Mouse (Mus musculus): ENCODE measurements around the gene Pmp22.

The Pmp22 gene

DNA sequence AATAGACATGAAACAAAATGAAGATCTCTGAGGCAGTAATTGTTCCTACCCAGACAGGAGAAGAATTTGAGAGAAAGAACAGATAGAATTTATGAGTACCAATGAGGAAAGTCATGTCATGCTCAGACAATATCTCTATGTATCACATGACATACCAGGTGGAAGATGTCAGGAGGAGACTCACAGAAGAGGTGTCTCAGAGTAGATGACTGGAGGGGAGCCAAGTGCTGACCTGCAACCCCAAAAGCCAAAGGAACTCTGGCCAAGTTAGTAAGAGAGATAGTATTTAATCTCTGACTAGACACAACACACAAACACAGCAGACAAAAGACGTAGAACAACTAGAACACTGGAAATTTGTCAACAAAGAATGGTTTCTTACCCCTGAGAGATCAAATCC is 11.5 kb upstream of the Pmp22 start:
- Histone ChIP-seq H3K27me3 (ENCODE audit: control insufficient read depth, insufficient read depth, low read length, poor library complexity, severe bottlenecking) (no peaks in the 10 kb centered on the region), H3K36me3 (ENCODE audit: control insufficient read depth, insufficient read depth, low read length, poor library complexity, severe bottlenecking) (no peaks in the 10 kb centered on the region)
- no peak for DNase-seq (ENCODE audit: low read depth, low spot score)

DNA sequence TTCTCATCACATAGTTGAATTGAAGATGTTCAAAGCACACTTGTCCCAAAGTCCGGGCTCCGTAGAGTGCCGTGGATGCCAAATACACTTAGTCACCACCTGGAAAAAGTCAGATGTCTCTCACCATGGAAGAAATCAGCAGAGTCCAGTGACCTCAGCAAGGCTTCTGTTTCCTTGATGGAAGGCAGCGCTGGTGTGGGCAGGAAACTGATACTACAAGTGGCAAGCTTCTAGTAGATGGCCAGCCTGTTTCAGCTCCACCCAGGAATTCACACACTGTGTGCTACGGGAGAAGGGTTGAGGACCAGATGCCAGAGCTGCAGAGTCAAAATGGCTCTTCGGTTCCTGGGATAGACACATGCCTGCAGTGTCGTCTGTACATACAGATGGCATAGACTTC is 9.0 kb upstream of the Pmp22 start:
- no peak for DNase-seq (ENCODE audit: low read depth, low spot score)
- H3K27me3 ChIP-seq (ENCODE audit: control insufficient read depth, insufficient read depth, low read length, poor library complexity, severe bottlenecking), result no peaks in the 10 kb centered on the region
- no peaks in the 10 kb centered on the region for H3K36me3 ChIP-seq (ENCODE audit: control insufficient read depth, insufficient read depth, low read length, poor library complexity, severe bottlenecking)

DNA sequence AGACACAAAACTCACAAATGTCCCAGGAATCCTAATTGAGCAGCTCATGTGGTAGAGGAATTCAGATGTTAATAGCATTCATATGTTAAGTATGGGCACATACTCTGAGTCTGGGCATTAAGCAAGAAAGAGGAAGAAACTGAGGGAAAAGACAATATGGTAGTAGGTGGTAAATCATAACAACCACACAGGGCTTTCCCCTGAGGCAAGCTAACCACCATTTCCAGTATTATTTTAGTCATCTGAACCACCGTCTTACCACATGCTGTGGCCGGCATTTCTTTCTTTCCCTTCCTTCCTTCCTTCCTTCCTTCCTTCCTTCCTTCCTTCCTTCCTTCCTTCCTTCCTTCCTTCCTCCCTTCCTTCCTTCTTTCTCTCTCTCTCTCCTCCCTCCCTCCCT is 6.5 kb upstream of the Pmp22 start:
- DNase-seq (ENCODE audit: low read depth, low spot score), result no peak
- Histone ChIP-seq H3K36me3 (ENCODE audit: control insufficient read depth, insufficient read depth, low read length, poor library complexity, severe bottlenecking) (no peaks in the 10 kb centered on the region), H3K27me3 (ENCODE audit: control insufficient read depth, insufficient read depth, low read length, poor library complexity, severe bottlenecking) (no peaks in the 10 kb centered on the region)

DNA sequence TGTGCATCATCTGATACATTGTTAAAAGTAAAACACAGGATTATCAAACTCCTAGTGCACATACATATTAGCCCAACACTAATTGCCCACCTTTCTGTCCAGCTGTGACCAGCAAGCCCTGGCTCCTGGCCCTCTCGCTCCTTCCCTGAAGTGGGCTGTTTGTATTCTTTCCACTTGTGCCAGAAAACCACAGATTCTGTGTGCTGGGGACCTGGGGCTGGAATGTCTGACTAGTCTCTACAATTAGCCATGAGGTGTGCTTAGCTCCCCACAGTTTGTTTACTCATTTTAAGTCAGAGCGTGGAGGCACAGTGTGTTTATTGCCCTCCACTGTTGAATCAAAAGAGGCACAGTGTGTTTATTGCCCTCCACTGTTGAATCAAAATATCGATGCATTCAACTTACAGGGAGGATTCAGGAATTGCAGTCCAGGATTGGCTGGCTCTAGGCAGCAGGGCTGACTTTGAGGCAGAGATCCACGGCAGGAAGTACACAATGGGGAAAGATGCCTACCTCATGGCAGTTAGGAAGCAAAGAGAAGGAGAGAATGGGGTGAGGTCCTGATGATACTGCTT is 5.9 kb upstream of the Pmp22 start:
- Histone ChIP-seq H3K27me3 (ENCODE audit: control insufficient read depth, insufficient read depth, low read length, poor library complexity, severe bottlenecking) (no peaks in the 10 kb centered on the region), H3K36me3 (ENCODE audit: control insufficient read depth, insufficient read depth, low read length, poor library complexity, severe bottlenecking) (no peaks in the 10 kb centered on the region)
- no peak for DNase-seq (ENCODE audit: low read depth, low spot score)

DNA sequence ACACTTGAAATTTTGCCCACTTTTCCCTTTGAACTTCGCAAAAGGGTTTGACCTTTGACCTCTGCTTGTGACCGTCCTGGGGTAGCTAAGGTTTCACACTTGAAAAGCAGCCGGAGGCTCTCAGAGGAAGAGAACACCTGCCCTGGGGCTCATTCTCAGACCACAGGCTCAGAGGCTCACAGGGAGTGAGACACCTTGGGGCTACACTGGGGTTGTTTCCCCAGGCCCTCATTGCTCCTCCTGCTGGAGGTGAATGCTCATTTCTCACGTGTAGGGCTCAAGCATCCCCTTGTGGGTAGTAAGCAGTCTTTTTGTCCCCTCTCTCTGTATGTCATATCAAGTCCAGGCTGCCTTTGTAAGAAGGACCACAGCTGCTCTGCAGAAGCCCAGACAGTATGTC is 4.5 kb upstream of the Pmp22 start:
- no peaks in the 10 kb centered on the region for H3K27me3 ChIP-seq (ENCODE audit: control insufficient read depth, insufficient read depth, low read length, poor library complexity, severe bottlenecking)
- peak; percentile 11 for DNase-seq (ENCODE audit: low read depth, low spot score)
- H3K36me3 ChIP-seq (ENCODE audit: control insufficient read depth, insufficient read depth, low read length, poor library complexity, severe bottlenecking), result no peaks in the 10 kb centered on the region

DNA sequence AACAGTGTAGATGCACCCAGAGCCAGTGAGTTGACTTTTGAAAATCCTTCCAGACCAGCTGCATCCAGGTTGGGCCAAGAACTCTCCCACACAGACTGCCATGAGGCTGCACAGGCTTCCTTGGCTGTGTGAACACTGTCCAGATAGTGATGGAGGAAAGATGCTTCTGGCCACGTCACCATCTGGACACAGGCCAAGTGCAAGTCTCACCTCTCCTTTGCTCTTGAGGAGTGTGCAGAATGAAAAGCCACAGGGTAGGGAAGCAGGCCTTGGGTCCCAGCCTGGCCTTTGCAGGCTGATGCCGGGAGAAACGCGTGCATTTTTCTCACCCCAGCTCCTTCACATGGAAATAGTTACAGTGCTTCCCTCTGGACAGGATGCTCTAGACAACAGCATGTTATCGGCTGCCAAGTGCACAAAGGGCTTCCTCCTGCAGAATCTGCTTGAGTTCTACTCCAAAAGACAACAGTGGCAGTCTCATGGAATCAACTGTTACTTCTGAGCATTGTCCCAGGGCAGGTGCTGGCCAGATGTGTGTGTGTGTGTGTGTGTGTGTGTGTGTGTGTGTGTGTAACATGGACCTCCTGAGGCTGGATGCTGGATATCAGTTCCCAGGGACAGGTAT is 2.8 kb upstream of the Pmp22 start:
- Histone ChIP-seq H3K36me3 (ENCODE audit: control insufficient read depth, insufficient read depth, low read length, poor library complexity, severe bottlenecking) (no peaks in the 10 kb centered on the region), H3K27me3 (ENCODE audit: control insufficient read depth, insufficient read depth, low read length, poor library complexity, severe bottlenecking) (no peaks in the 10 kb centered on the region)
- DNase-seq (ENCODE audit: low read depth, low spot score), result no peak

DNA sequence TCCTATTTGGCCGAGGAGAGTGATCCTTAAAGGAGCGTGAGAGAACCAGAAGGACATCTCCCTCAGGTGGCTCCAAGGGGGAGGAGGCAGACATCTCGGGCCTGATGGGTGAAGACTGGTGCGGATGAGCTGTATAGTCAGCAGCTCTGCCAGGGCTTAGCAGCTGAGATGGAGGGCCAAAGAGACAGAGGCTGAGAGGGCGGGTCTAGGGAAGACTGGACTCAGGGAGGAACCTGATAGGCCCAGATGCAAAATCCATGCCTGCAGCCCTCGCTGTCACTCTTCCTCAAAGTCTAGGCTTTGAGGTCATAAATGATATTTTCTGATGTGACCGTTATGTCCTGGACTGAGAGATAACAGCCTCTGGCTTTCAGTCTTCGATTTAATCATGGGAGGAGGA is 1.8 kb upstream of the Pmp22 start:
- H3K27me3 ChIP-seq (ENCODE audit: control insufficient read depth, insufficient read depth, low read length, poor library complexity, severe bottlenecking), result no peaks in the 10 kb centered on the region
- no peak for DNase-seq (ENCODE audit: low read depth, low spot score)
- no peaks in the 10 kb centered on the region for H3K36me3 ChIP-seq (ENCODE audit: control insufficient read depth, insufficient read depth, low read length, poor library complexity, severe bottlenecking)

DNA sequence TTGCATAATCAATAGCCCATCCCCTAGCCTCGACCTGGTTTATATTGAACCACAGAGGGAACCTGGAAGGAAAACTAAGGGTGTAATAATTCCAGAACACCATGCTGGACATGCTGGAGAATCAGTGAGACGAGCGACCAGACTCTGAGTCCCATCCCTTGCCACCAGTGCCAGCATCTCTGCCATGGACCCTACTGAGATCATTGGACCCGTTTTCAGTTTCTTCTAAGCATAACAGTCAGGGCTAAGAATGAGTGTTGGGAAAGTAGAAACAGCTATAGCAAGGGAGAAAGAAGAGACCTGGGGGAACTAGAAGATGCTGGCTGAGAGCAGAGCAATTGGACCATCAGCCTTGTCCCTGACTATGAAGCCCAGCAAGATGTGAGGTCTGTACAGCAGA is 1.3 kb upstream of the Pmp22 start:
- H3K36me3 ChIP-seq (ENCODE audit: control insufficient read depth, insufficient read depth, low read length, poor library complexity, severe bottlenecking), result no peaks in the 10 kb centered on the region
- H3K27me3 ChIP-seq (ENCODE audit: control insufficient read depth, insufficient read depth, low read length, poor library complexity, severe bottlenecking), result no peaks in the 10 kb centered on the region
- DNase-seq (ENCODE audit: low read depth, low spot score), result no peak

DNA sequence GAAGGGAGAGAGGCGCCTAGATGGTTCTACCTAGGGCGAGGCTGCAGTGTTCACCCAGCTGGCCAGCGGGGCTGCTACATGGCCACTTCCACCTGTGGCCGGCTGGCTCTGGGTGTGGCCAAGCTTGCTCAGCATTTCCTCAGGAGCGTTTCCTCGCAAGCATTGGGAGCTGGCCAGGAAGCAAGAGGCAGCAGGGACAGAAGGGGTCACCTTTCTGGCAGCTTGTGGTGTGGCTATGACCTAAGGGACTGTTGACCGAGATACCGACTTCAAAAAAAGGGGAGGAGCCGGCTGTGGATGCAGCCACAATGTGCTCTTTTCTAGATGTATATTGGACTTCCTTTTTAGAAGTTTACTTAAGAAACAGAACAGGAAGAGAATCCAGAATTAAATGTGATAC is 593 bp downstream of the Pmp22 start:
- no peak for DNase-seq (ENCODE audit: low read depth, low spot score)
- H3K27me3 ChIP-seq (ENCODE audit: control insufficient read depth, insufficient read depth, low read length, poor library complexity, severe bottlenecking), result no peaks in the 10 kb centered on the region
- no peaks in the 10 kb centered on the region for H3K36me3 ChIP-seq (ENCODE audit: control insufficient read depth, insufficient read depth, low read length, poor library complexity, severe bottlenecking)

DNA sequence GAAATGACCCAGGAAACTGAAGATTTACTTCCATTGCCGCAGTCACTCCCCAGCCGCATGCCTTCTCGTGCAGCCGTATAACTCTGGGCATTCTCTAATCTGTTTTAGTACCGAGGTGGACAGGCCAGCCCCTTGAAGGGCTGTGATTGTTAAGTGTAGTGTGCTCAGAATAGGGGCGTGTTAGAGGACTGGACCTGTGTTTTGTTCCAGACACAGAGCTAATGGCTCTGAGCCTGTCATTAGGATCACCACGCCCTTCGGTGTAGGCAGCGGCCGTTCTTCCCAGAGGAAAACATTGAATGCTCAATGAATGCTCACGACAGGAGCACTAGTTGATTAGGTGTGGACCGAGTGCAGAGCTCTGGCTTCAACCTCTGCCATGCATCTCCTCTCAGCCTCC is 1.1 kb downstream of the Pmp22 start:
- H3K36me3 ChIP-seq (ENCODE audit: control insufficient read depth, insufficient read depth, low read length, poor library complexity, severe bottlenecking), result no peaks in the 10 kb centered on the region
- no peaks in the 10 kb centered on the region for H3K27me3 ChIP-seq (ENCODE audit: control insufficient read depth, insufficient read depth, low read length, poor library complexity, severe bottlenecking)
- DNase-seq (ENCODE audit: low read depth, low spot score), result no peak

DNA sequence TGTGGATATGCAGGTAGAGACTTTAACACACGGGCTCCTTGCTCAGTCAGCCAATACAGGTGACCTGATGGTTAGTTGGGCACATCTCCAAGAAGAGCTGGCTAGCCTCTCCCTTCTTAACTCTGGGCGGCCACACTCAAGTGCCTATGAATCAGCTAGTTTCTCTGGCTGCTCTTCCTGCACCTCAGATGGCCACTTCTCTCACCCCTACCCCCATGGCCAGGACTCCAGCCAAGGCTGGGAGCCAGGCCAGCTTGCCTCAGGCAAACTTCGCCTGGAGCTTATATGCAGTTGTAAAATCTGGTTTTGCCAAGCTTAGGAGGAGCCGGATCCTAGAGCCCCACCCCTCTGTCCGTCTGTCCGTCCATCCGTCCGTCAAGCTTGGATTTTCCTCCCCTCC is 1.7 kb downstream of the Pmp22 start:
- no peak for DNase-seq (ENCODE audit: low read depth, low spot score)
- no peaks in the 10 kb centered on the region for H3K36me3 ChIP-seq (ENCODE audit: control insufficient read depth, insufficient read depth, low read length, poor library complexity, severe bottlenecking)
- H3K27me3 ChIP-seq (ENCODE audit: control insufficient read depth, insufficient read depth, low read length, poor library complexity, severe bottlenecking), result no peaks in the 10 kb centered on the region

DNA sequence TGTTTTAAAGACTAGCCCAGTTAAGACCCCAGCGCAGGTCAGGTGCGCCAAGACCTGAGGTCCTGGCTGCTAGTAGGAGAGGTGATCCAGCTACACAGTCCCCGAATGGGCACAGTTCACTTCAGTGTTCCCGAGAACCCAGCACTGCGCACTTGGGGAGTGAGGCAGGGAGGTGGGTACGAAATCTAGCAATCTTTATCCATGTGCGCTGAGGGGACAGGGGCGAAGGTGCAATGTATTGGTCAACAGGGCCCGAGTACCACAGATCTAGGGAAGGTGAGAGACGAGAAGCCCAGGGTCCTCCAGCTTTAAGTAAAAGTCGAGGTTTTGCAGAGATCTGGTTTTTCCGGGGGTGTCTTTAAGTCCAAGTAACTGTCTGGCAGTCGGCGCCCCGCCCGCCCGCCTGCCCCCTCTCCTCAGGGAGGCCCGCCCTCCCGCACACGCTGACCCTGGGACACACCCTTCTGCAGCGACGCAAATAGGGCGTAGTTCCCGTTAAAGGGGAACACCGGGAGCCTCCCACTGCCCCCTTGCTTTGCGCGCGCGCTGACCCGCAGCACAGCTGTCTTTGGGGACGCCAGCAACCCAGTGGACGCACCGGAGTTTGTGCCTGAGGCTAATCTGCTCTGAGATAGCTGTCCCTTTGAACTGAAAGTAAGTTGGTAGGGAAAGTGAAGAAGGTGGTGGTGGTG is 2.4 kb downstream of the Pmp22 start:
- no peaks in the 10 kb centered on the region for H3K36me3 ChIP-seq (ENCODE audit: control insufficient read depth, insufficient read depth, low read length, poor library complexity, severe bottlenecking)
- no peak for DNase-seq (ENCODE audit: low read depth, low spot score)
- no peaks in the 10 kb centered on the region for H3K27me3 ChIP-seq (ENCODE audit: control insufficient read depth, insufficient read depth, low read length, poor library complexity, severe bottlenecking)

DNA sequence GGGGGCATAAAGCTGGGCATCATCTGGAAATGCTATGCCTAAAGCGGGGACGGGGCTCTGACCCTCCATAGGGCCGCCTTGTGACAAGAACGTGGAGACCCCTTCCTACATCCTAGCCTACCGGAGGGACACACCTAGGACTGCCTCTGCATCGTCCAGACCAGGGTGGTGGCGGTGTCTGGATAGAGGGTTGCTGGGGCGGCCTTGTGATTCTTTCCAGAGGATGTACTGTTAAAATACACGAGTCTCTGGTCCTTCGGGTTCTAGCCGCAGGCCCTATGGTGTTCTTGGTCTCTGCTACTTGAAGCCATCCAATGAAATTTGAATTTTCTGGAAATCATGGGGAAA is 2.9 kb downstream of the Pmp22 start:
- DNase-seq (ENCODE audit: low read depth, low spot score), result no peak
- Histone ChIP-seq H3K36me3 (ENCODE audit: control insufficient read depth, insufficient read depth, low read length, poor library complexity, severe bottlenecking) (no peaks in the 10 kb centered on the region), H3K27me3 (ENCODE audit: control insufficient read depth, insufficient read depth, low read length, poor library complexity, severe bottlenecking) (no peaks in the 10 kb centered on the region)

DNA sequence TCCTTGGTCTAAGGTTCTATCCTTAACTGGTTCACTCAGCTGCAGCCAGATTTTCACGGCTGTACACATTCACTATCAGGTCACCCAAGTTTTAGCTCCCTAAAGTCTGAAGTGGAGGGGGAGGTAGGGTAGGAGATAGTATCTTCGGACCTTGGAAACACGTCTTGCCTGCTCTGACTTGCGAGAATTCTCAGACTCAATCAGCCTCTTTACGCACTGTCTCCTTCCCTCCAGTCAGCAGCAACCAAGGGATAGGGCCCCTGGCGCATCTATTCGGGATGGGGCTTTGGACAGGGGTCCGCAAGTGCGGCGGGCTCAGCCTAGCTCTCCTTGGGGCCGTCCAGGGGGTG is 3.3 kb downstream of the Pmp22 start:
- Histone ChIP-seq H3K27me3 (ENCODE audit: control insufficient read depth, insufficient read depth, low read length, poor library complexity, severe bottlenecking) (no peaks in the 10 kb centered on the region), H3K36me3 (ENCODE audit: control insufficient read depth, insufficient read depth, low read length, poor library complexity, severe bottlenecking) (no peaks in the 10 kb centered on the region)
- no peak for DNase-seq (ENCODE audit: low read depth, low spot score)

DNA sequence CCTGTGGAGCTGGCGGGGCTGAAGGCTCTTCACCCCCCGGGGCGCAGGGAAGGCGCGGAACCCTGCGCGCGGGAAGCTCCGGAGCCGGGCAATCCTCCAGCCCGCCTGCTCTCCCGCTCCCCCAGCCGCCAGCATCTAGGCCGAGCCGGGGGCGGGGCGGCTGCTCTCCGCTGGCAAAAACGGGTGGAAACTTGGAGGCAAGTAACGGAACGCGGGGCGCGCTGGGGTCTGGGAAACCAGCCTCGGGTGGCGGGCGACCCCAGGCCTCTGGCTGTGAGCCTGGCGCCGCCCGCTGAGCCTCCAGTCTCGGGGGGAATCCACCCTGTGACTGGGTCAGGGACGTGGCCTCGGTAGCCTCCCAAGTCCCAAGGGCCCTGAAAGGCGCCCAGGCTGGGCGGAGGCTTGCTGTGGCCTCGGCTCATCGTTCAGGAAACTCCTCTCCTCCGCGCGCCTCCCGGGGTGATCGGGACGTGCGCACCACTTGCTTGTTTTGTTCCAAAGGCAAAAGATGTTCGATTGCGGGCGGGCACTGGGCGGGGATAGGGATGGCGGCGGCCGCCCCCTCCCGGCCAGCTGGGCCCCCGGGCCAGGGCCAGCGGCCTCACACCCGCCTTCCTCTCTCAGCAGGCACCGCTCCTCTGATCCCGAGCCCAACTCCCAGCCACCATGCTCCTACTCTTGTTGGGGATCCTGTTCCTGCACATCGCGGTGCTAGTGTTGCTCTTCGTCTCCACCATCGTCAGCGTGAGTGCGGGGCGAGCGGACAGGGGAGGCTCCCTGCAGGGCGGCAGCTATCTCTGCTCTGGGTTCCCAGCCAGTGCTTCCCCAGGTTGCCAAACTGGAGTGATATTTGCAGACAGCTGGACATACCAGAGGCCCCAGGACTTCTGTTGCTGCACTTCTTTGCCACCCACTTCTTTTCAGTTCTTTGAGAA is 4.0 kb downstream of the Pmp22 start:
- H3K36me3 ChIP-seq (ENCODE audit: control insufficient read depth, insufficient read depth, low read length, poor library complexity, severe bottlenecking), result no peaks in the 10 kb centered on the region
- no peaks in the 10 kb centered on the region for H3K27me3 ChIP-seq (ENCODE audit: control insufficient read depth, insufficient read depth, low read length, poor library complexity, severe bottlenecking)
- DNase-seq (ENCODE audit: low read depth, low spot score), result no peak

Measured in splenic B cell, adult 2 months (primary cell).